ENCODE assay signal across 13 mouse cellular contexts in genomic region chr4:132801176-132802077, GRCm38 (mm10). TPM values are rescaled to one million over a fixed set of nuclear protein-coding genes. Genes with fewer than 3 reads are reported as not detected.
DNase-seq lines count a peak whose midpoint lies in the region; ATAC-seq lines count a peak whose summit lies in the region.
"Had no signal": no experiment of that assay in that cellular context is flagged by ENCODE, and none has a peak within 500 bp of the region (broad histone marks: within the 10 kb centered on the region; RNA-seq: fewer than 3 reads in every experiment).

No protein-coding gene starts in this region.

- H3K4me1 ChIP-seq in heart, embryonic 16.5 days (ENCODE audit: control insufficient read depth, insufficient read depth, low read length): peaks cover 3% of the 10 kb centered on the region
- H3K4me1 ChIP-seq in heart, embryonic 11.5 days (ENCODE audit: control insufficient read depth, insufficient read depth, low read length): no peaks in the 10 kb centered on the region
- peaks cover 30% of the 10 kb centered on the region for H3K4me1 ChIP-seq in liver, embryonic 15.5 days (replicated peaks)
- no peaks in the 10 kb centered on the region for H3K4me1 ChIP-seq in forebrain, embryonic 16.5 days (replicated peaks; ENCODE audit: control insufficient read depth, insufficient read depth, low read length)
- H3K4me1 ChIP-seq: limb, embryonic 13.5 days; midbrain, embryonic 15.5 days; neural tube, embryonic 15.5 days had no signal

- no peaks in the 10 kb centered on the region for H3K9me3 ChIP-seq in heart, embryonic 16.5 days (replicated peaks; ENCODE audit: control insufficient read depth, low read length)
- H3K9me3 ChIP-seq in heart, embryonic 11.5 days (replicated peaks; ENCODE audit: control insufficient read depth, low read length): no peaks in the 10 kb centered on the region
- no peaks in the 10 kb centered on the region for H3K9me3 ChIP-seq in liver, embryonic 15.5 days (replicated peaks)
- H3K9me3 ChIP-seq in forebrain, embryonic 16.5 days (ENCODE audit: control insufficient read depth, low read length): no peaks in the 10 kb centered on the region
- H3K9me3 ChIP-seq: limb, embryonic 13.5 days; midbrain, embryonic 15.5 days; neural tube, embryonic 15.5 days had no signal

- no peak overlapping the region; the same call in 1 of the 2 replicates for H3K9ac ChIP-seq in heart, embryonic 16.5 days (ENCODE audit: low read length)
- H3K9ac ChIP-seq in heart, embryonic 11.5 days (ENCODE audit: low read depth, low read length): no peak overlapping the region
- peak overlapping the region; percentile 34; the same call in 1 of the 2 replicates for H3K9ac ChIP-seq in liver, embryonic 15.5 days
- H3K9ac ChIP-seq in forebrain, embryonic 16.5 days (replicated peaks; ENCODE audit: low read depth, low read length): no peak overlapping the region
- H3K9ac ChIP-seq: limb, embryonic 13.5 days; midbrain, embryonic 15.5 days; neural tube, embryonic 15.5 days had no signal

- 80% methylated on average over 18 of the region's 18 CpGs for WGBS in heart, embryonic 16.5 days
- WGBS in heart, embryonic 11.5 days (ENCODE audit: insufficient replicate concordance): 81% methylated on average over 18 of the region's 18 CpGs
- WGBS in liver, embryonic 15.5 days (ENCODE audit: insufficient replicate concordance): 53% methylated on average over 18 of the region's 18 CpGs
- WGBS in forebrain, embryonic 16.5 days: 93% methylated on average over 18 of the region's 18 CpGs

- H3K4me3 ChIP-seq in heart, embryonic 16.5 days (ENCODE audit: low read length): no peak overlapping the region
- no peak overlapping the region for H3K4me3 ChIP-seq in heart, embryonic 11.5 days (ENCODE audit: low read depth, low read length)
- H3K4me3 ChIP-seq in liver, embryonic 15.5 days (replicated peaks): peak overlapping the region; percentile 25
- H3K4me3 ChIP-seq in forebrain, embryonic 16.5 days (replicated peaks; ENCODE audit: low read length): no peak overlapping the region
- H3K4me3 ChIP-seq: limb, embryonic 13.5 days; midbrain, embryonic 15.5 days; neural tube, embryonic 15.5 days had no signal

- H3K27me3 ChIP-seq in heart, embryonic 16.5 days (ENCODE audit: control insufficient read depth, insufficient read depth, low read length): no peaks in the 10 kb centered on the region
- 0 out of 2 replicates have a peak, but pooled peaks cover 3% of the 10 kb centered on the region for H3K27me3 ChIP-seq in heart, embryonic 11.5 days (ENCODE audit: control insufficient read depth, insufficient read depth, low read length)
- no peaks in the 10 kb centered on the region for H3K27me3 ChIP-seq in liver, embryonic 15.5 days
- no peaks in the 10 kb centered on the region for H3K27me3 ChIP-seq in forebrain, embryonic 16.5 days (replicated peaks; ENCODE audit: control insufficient read depth, insufficient read depth, low read length)
- H3K27me3 ChIP-seq: midbrain, embryonic 15.5 days had no signal

- peak overlapping the region; percentile 48 for H3K4me2 ChIP-seq in heart, embryonic 16.5 days (ENCODE audit: low read depth, low read length)
- no peak overlapping the region for H3K4me2 ChIP-seq in heart, embryonic 11.5 days
- peak overlapping the region; percentile 71 for H3K4me2 ChIP-seq in liver, embryonic 15.5 days
- H3K4me2 ChIP-seq in forebrain, embryonic 16.5 days (ENCODE audit: low read length): no peak overlapping the region
- H3K4me2 ChIP-seq: limb, embryonic 13.5 days; midbrain, embryonic 15.5 days; neural tube, embryonic 15.5 days had no signal

- no peak for ATAC-seq in heart, embryonic 16.5 days (replicated peaks; ENCODE audit: extremely low read depth, insufficient read depth, low FRiP score)
- ATAC-seq in heart, embryonic 11.5 days (replicated peaks; ENCODE audit: insufficient number of reproducible peaks, low FRiP score, low TSS enrichment): no peak
- ATAC-seq in liver, embryonic 15.5 days (ENCODE audit: insufficient read depth): peak; percentile 69
- ATAC-seq in cerebellum, adult (ENCODE audit: insufficient number of reproducible peaks, low FRiP score, low TSS enrichment): no peak
- ATAC-seq in forebrain, embryonic 16.5 days: no peak
- no peak for ATAC-seq in CD4-positive, CD25-positive, alpha-beta regulatory T cell, adult 4 months
- ATAC-seq: forebrain, embryonic 14.5 days; midbrain, embryonic 15.5 days had no signal

- H3K36me3 ChIP-seq in heart, embryonic 16.5 days (ENCODE audit: control insufficient read depth, insufficient read depth): no peaks in the 10 kb centered on the region
- H3K36me3 ChIP-seq in heart, embryonic 11.5 days (ENCODE audit: control insufficient read depth, insufficient read depth, low read length): no peaks in the 10 kb centered on the region
- H3K36me3 ChIP-seq in liver, embryonic 15.5 days (replicated peaks): no peaks in the 10 kb centered on the region
- H3K36me3 ChIP-seq in forebrain, embryonic 16.5 days (ENCODE audit: control insufficient read depth, insufficient read depth): no peaks in the 10 kb centered on the region
- H3K36me3 ChIP-seq: limb, embryonic 13.5 days; midbrain, embryonic 15.5 days; neural tube, embryonic 15.5 days had no signal

- peak overlapping the region; percentile 78 for H3K27ac ChIP-seq in heart, embryonic 16.5 days (ENCODE audit: low read length)
- no peak overlapping the region for H3K27ac ChIP-seq in heart, embryonic 11.5 days (ENCODE audit: low read depth, low read length)
- H3K27ac ChIP-seq in liver, embryonic 15.5 days (replicated peaks): peak overlapping the region; percentile 69
- no peak overlapping the region for H3K27ac ChIP-seq in forebrain, embryonic 16.5 days (ENCODE audit: low read length)
- H3K27ac ChIP-seq: limb, embryonic 13.5 days; midbrain, embryonic 15.5 days; neural tube, embryonic 15.5 days had no signal

- peak; percentile 29 for DNase-seq in thymus, postnatal 0 days (ENCODE audit: low spot score)
- no peak for DNase-seq in thymus, adult 18-20 months
- DNase-seq: right cerebral cortex, postnatal 4 days had no signal

RNA-seq across cellular contexts. Expression of gene Themis2, which starts 5.2 kb away (rescaled TPM):
- polyA plus RNA-seq in heart, embryonic 16.5 days (2015; fragmentation: Nextera tagmentation; extraction: Ambion mirVana): 1.2 and 1.9 TPM in 2 replicates
- polyA plus RNA-seq in heart, embryonic 11.5 days (2014; fragmentation: Nextera tagmentation; extraction: Ambion mirVana): 0.29 and 0.59 TPM in 2 replicates
- polyA plus RNA-seq in thymus, postnatal 0 days (2015; fragmentation: Nextera tagmentation; extraction: Ambion mirVana): 2.7 and 2.9 TPM in 2 replicates
- 2.8 and 3.4 TPM in 2 replicates for polyA plus RNA-seq in liver, embryonic 15.5 days (2015; fragmentation: Nextera tagmentation; extraction: Ambion mirVana)
- polyA plus RNA-seq in forebrain, embryonic 16.5 days (2015; fragmentation: Nextera tagmentation; extraction: Ambion mirVana): 0.18 and 0.37 TPM in 2 replicates
- polyA plus RNA-seq in CD4-positive, CD25-positive, alpha-beta regulatory T cell, adult 4 months (2017; shearing (Covaris generic)): 1 to 10 TPM in 1 of 2 experiments, under 1 TPM in 1; 0.24 to 1.1 TPM

RNA-seq across cellular contexts. Expression of gene Rpa2, which starts 33.3 kb away (rescaled TPM):
- 68.6 and 72.8 TPM in 2 replicates for polyA plus RNA-seq in heart, embryonic 16.5 days (2015; fragmentation: Nextera tagmentation; extraction: Ambion mirVana)
- 94.8 and 95.1 TPM in 2 replicates for polyA plus RNA-seq in heart, embryonic 11.5 days (2014; fragmentation: Nextera tagmentation; extraction: Ambion mirVana)
- 129 and 139 TPM in 2 replicates for polyA plus RNA-seq in thymus, postnatal 0 days (2015; fragmentation: Nextera tagmentation; extraction: Ambion mirVana)
- polyA plus RNA-seq in liver, embryonic 15.5 days (2015; fragmentation: Nextera tagmentation; extraction: Ambion mirVana): 78.2 and 81.3 TPM in 2 replicates
- polyA plus RNA-seq in forebrain, embryonic 16.5 days (2015; fragmentation: Nextera tagmentation; extraction: Ambion mirVana): 55.8 and 61.7 TPM in 2 replicates
- 10 to 100 TPM; 64.3 to 66.9 TPM for polyA plus RNA-seq in CD4-positive, CD25-positive, alpha-beta regulatory T cell, adult 4 months (2017; shearing (Covaris generic))

RNA-seq across cellular contexts. Expression of gene Ppp1r8, which starts 41.5 kb away (rescaled TPM):
- polyA plus RNA-seq in heart, embryonic 16.5 days (2015; fragmentation: Nextera tagmentation; extraction: Ambion mirVana): 37.1 and 42.9 TPM in 2 replicates
- polyA plus RNA-seq in heart, embryonic 11.5 days (2014; fragmentation: Nextera tagmentation; extraction: Ambion mirVana): 40.3 and 45.5 TPM in 2 replicates
- polyA plus RNA-seq in thymus, postnatal 0 days (2015; fragmentation: Nextera tagmentation; extraction: Ambion mirVana): 50.4 and 51.0 TPM in 2 replicates
- 22.3 and 22.5 TPM in 2 replicates for polyA plus RNA-seq in liver, embryonic 15.5 days (2015; fragmentation: Nextera tagmentation; extraction: Ambion mirVana)
- polyA plus RNA-seq in forebrain, embryonic 16.5 days (2015; fragmentation: Nextera tagmentation; extraction: Ambion mirVana): 62.7 and 66.2 TPM in 2 replicates
- 10 to 100 TPM; 22.2 to 34.8 TPM for polyA plus RNA-seq in CD4-positive, CD25-positive, alpha-beta regulatory T cell, adult 4 months (2017; shearing (Covaris generic))

RNA-seq across cellular contexts. Expression of gene Smpdl3b, which starts 44.4 kb away (rescaled TPM):
- polyA plus RNA-seq in heart, embryonic 16.5 days (2015; fragmentation: Nextera tagmentation; extraction: Ambion mirVana): 3.9 and 5.1 TPM in 2 replicates
- 6.3 and 8.6 TPM in 2 replicates for polyA plus RNA-seq in heart, embryonic 11.5 days (2014; fragmentation: Nextera tagmentation; extraction: Ambion mirVana)
- 0.59 and 0.75 TPM in 2 replicates for polyA plus RNA-seq in thymus, postnatal 0 days (2015; fragmentation: Nextera tagmentation; extraction: Ambion mirVana)
- polyA plus RNA-seq in liver, embryonic 15.5 days (2015; fragmentation: Nextera tagmentation; extraction: Ambion mirVana): 1.0 and 1.1 TPM in 2 replicates
- 1.0 and 1.6 TPM in 2 replicates for polyA plus RNA-seq in forebrain, embryonic 16.5 days (2015; fragmentation: Nextera tagmentation; extraction: Ambion mirVana)
- polyA plus RNA-seq in CD4-positive, CD25-positive, alpha-beta regulatory T cell, adult 4 months (2017; shearing (Covaris generic)): 1 to 10 TPM in 1 of 2 experiments, under 1 TPM in 1; 0.96 to 1.8 TPM

Comparison
In these comparisons a context has a peak if more than half of its experiments do, and no peak if none do; other contexts are left out.
1. H3K27ac ChIP-seq: peak in heart, embryonic 16.5 days (single experiment) and liver, embryonic 15.5 days (single experiment); none in heart, embryonic 11.5 days (single experiment) and forebrain, embryonic 16.5 days (single experiment).
2. H3K4me2 ChIP-seq: peak in heart, embryonic 16.5 days (single experiment) and liver, embryonic 15.5 days (single experiment); none in heart, embryonic 11.5 days (single experiment) and forebrain, embryonic 16.5 days (single experiment).